Mouse (Mus musculus) R1 (cell line): ENCODE measurements at regions not wholly inside any gene's neighbourhood (a gene's known extent, or its start where the extent isn't known, plus 50 kb on each side); places are given as distances from the start of the nearest gene placed in this dataset.
"Not testable (repeated sequence)": the region's sequence is repeated elsewhere in the genome, so short reads cannot be mapped to it uniquely, and the experiment has no call there.

Experiments used
- DNase-seq: peaks from one replicate; pipeline ENCODE4 v3.0.0-alpha.2; 2018; ENCODE audit warnings: low read depth, low spot score

GRCm38 (mm10) chr8:99763012-99763411, 346.7 kb upstream of the Cdh8 start:
- DNase-seq = no peak

GRCm38 (mm10) chr8:99736190-99736589, 319.9 kb upstream of the Cdh8 start:
- DNase-seq = no peak

- DNase-seq = no peak
Measured at GRCm38 (mm10) chr8:99724626-99725218, 308.5 kb upstream of the Cdh8 start.

- no peak for DNase-seq
Measured at GRCm38 (mm10) chr8:99718927-99719326, 302.7 kb upstream of the Cdh8 start.

- DNase-seq = no peak
Measured at GRCm38 (mm10) chr8:99681673-99682072, 265.4 kb upstream of the Cdh8 start.

GRCm38 (mm10) chr8:99679253-99679899, 263.1 kb upstream of the Cdh8 start:
- not testable (repeated sequence) for DNase-seq

- DNase-seq = not testable (repeated sequence)
Measured at GRCm38 (mm10) chr8:99667693-99668092, 251.4 kb upstream of the Cdh8 start.

- DNase-seq = no peak
Measured at GRCm38 (mm10) chr8:99651302-99651621, 235.0 kb upstream of the Cdh8 start.

GRCm38 (mm10) chr8:99650587-99651301, 234.5 kb upstream of the Cdh8 start:
- no peak for DNase-seq

GRCm38 (mm10) chr8:99640543-99640942, 224.3 kb upstream of the Cdh8 start:
- peak; percentile 20 for DNase-seq

- DNase-seq = not testable (repeated sequence)
Measured at GRCm38 (mm10) chr8:99630958-99631357, 214.7 kb upstream of the Cdh8 start.

GRCm38 (mm10) chr8:99621626-99622025, 205.4 kb upstream of the Cdh8 start:
- no peak for DNase-seq

- DNase-seq = not testable (repeated sequence)
Measured at GRCm38 (mm10) chr8:99604327-99604726, 188.1 kb upstream of the Cdh8 start.

GRCm38 (mm10) chr8:99591308-99592004, 175.2 kb upstream of the Cdh8 start:
- DNase-seq = no peak

- DNase-seq = peak; percentile 85
Measured at GRCm38 (mm10) chr8:99544102-99544501, 127.8 kb upstream of the Cdh8 start.

GRCm38 (mm10) chr8:99532686-99533415, 116.6 kb upstream of the Cdh8 start:
- no peak for DNase-seq

- no peak for DNase-seq
Measured at GRCm38 (mm10) chr8:99502055-99502454, 85.8 kb upstream of the Cdh8 start.
